Mouse (Mus musculus) intestine, embryonic 15.5 days (tissue): ENCODE data around the gene Olfr202. TPM values are rescaled to one million over a fixed set of nuclear protein-coding genes. Genes with fewer than 3 reads are reported as not detected.

Experiments used
- polyA plus RNA-seq: library from polyadenylated mRNA; unstranded; fragments of >200 nt; fragmentation: Nextera tagmentation; extraction: Ambion mirVana; gene quantifications from 2 replicates; pipeline ENCODE4 v1.2.1, GENCODE M21; 2015

The Olfr202 gene
- polyA plus RNA-seq, 1 experiment from 2014 or later, result not detected

Other genes starting within 250 kb of the Olfr202 start
- not detected in 2 replicates for gene Olfr187, start 247.0 kb downstream of the Olfr202 start, polyA plus RNA-seq
- not detected in 2 replicates for gene Olfr190, start 208.8 kb downstream of the Olfr202 start, polyA plus RNA-seq
- gene Olfr191, start 197.0 kb downstream of the Olfr202 start, polyA plus RNA-seq, result not detected in 2 replicates
- not detected in 2 replicates for gene Olfr193, start 174.9 kb downstream of the Olfr202 start, polyA plus RNA-seq
- gene Olfr194, start 165.7 kb downstream of the Olfr202 start, polyA plus RNA-seq, result not detected in 2 replicates
- not detected in 2 replicates for gene Olfr195, start 139.7 kb downstream of the Olfr202 start, polyA plus RNA-seq
- gene Olfr196, start 116.3 kb downstream of the Olfr202 start, polyA plus RNA-seq, result not detected in 2 replicates
- gene Olfr198, start 83.3 kb downstream of the Olfr202 start, polyA plus RNA-seq, result not detected in 2 replicates
- gene Olfr199, start 67.0 kb downstream of the Olfr202 start, polyA plus RNA-seq, result not detected in 2 replicates
- gene Olfr201, start 14.2 kb downstream of the Olfr202 start, polyA plus RNA-seq, result not detected in 2 replicates
- gene Olfr203, start 12.1 kb upstream of the Olfr202 start, polyA plus RNA-seq, result not detected in 2 replicates
- gene Olfr204, start 31.5 kb upstream of the Olfr202 start, polyA plus RNA-seq, result not detected in 2 replicates
- gene Olfr205, start 44.3 kb upstream of the Olfr202 start, polyA plus RNA-seq, result not detected in 2 replicates
- not detected in 2 replicates for gene Olfr206, start 62.5 kb upstream of the Olfr202 start, polyA plus RNA-seq
- gene Olfr209, start 77.2 kb upstream of the Olfr202 start, polyA plus RNA-seq, result not detected in 2 replicates
- 0.03 TPM in 1 of 2 replicates, not detected in the other for gene Gabrr3, start 120.5 kb upstream of the Olfr202 start, polyA plus RNA-seq
- 34.1 and 35.8 TPM in 2 replicates for gene Riox2, start 185.0 kb upstream of the Olfr202 start, polyA plus RNA-seq